Mouse (Mus musculus) embryonic facial prominence, embryonic 12.5 days (tissue): ENCODE data around the gene Slc25a17. TPM values are rescaled to one million over a fixed set of nuclear protein-coding genes. Genes with fewer than 3 reads are reported as not detected.

Experiments used
- polyA plus RNA-seq: library from polyadenylated mRNA; unstranded; fragments of >200 nt; fragmentation: Nextera tagmentation; extraction: Ambion mirVana; gene quantifications from 2 replicates; pipeline ENCODE4 v1.2.1, GENCODE M21; 2016

The Slc25a17 gene
- polyA plus RNA-seq, 1 experiment from 2014 or later, result 112 TPM

Other genes with a start within 250 kb of the Slc25a17 start
- 23.6 and 30.4 TPM in 2 replicates for gene Mrtfa, start 170.1 kb downstream of the Slc25a17 start, polyA plus RNA-seq
- 0.93 and 1.0 TPM in 2 replicates for gene Mchr1, start 125.3 kb downstream of the Slc25a17 start, polyA plus RNA-seq
- gene St13, start 39.3 kb upstream of the Slc25a17 start, polyA plus RNA-seq, result 199 and 207 TPM in 2 replicates
- 13.1 and 13.3 TPM in 2 replicates for gene Xpnpep3, start 39.3 kb upstream of the Slc25a17 start, polyA plus RNA-seq
- gene Dnajb7, start 47.5 kb upstream of the Slc25a17 start, polyA plus RNA-seq, result 2.8 and 3.2 TPM in 2 replicates
- 507 and 513 TPM in 2 replicates for gene Rbx1, start 105.5 kb upstream of the Slc25a17 start, polyA plus RNA-seq
- gene Ep300, start 224.5 kb upstream of the Slc25a17 start, polyA plus RNA-seq, result 21.0 and 22.5 TPM in 2 replicates